Mouse (Mus musculus) kidney, postnatal 0 days (tissue): ENCODE results near the gene Carf. TPM values are rescaled to one million over a fixed set of nuclear protein-coding genes. Genes with fewer than 3 reads are reported as not detected.
"Not testable (repeated sequence)": the region's sequence is repeated elsewhere in the genome, so short reads cannot be mapped to it uniquely, and the experiment has no call there.

Experiments used
- ATAC-seq: fragments of 200-750 bp; cut with Nextera tagmentation; replicated peaks from 2 replicates; pipeline ENCODE4 v1.8.0; 2017; ENCODE audit warnings: low read depth, moderate number of reproducible peaks, moderate TSS enrichment, moderate library complexity; ENCODE audit not compliant: low FRiP score
- DNase-seq: peaks from one replicate; pipeline ENCODE4 v3.0.0-alpha.2; 2016; ENCODE audit warnings: low spot score
- H3K27ac ChIP-seq: fragments of 300-500 bp; sonication (generic); 2 replicates; pipeline ENCODE4 v1.5.1; 2014; ENCODE audit warnings: mild to moderate bottlenecking
- H3K27me3 ChIP-seq: fragments of 300-500 bp; sonication (generic); 2 replicates; pipeline ENCODE4 v1.6.1; 2014; ENCODE audit warnings: low read length, mixed read lengths; ENCODE audit not compliant: insufficient read depth
- H3K36me3 ChIP-seq: fragments of 300-500 bp; sonication (generic); 2 replicates; pipeline ENCODE4 v1.6.1; 2014; ENCODE audit warnings: low read length, mixed read lengths; ENCODE audit not compliant: insufficient read depth
- H3K4me1 ChIP-seq: fragments of 300-500 bp; sonication (generic); replicated peaks from 2 replicates; pipeline ENCODE4 v1.6.1; 2014; ENCODE audit warnings: antibody characterized with exemption, low read length, mixed read lengths; ENCODE audit not compliant: insufficient read depth
- H3K4me2 ChIP-seq: fragments of 300-500 bp; sonication (generic); 2 replicates; pipeline ENCODE4 v1.6.1; 2014; ENCODE audit warnings: mild to moderate bottlenecking, low read length, moderate library complexity, mixed read lengths
- H3K4me3 ChIP-seq: fragments of 300-500 bp; sonication (generic); replicated peaks from 2 replicates; pipeline ENCODE4 v1.5.1; 2014; ENCODE audit warnings: low read depth, low read length
- H3K9ac ChIP-seq: fragments of 300-500 bp; sonication (generic); 2 replicates; pipeline ENCODE4 v1.6.1; 2014; ENCODE audit warnings: low read depth, low read length
- H3K9me3 ChIP-seq: fragments of 300-500 bp; sonication (generic); replicated peaks from 2 replicates; pipeline ENCODE4 v1.6.1; 2016; ENCODE audit warnings: low read length, inconsistent platforms, mixed read lengths
- CTCF ChIP-seq: IDR thresholded peaks from 2 replicates; pipeline ENCODE4 v1.5.1; 2016; ENCODE audit warnings: antibody characterized with exemption, low read depth, mild to moderate bottlenecking, moderate library complexity
- WGBS: fragments of 180-500 bp; shearing (Covaris S2); extraction: QIAGEN DNeasy Blood & Tissue Kit; methylation state at CpG from one replicate; pipeline ENCODE4 v1.1.7; 2014; 5-methylcytosine and 5-hydroxymethylcytosine counted together
- polyA plus RNA-seq: library from polyadenylated mRNA; unstranded; fragments of >200 nt; fragmentation: Nextera tagmentation; extraction: Ambion mirVana; gene quantifications from 2 replicates; pipeline ENCODE4 v1.2.1, GENCODE M21; 2015

The Carf gene
- polyA plus RNA-seq, result 4.6 and 4.9 TPM in 2 replicates

DNA sequence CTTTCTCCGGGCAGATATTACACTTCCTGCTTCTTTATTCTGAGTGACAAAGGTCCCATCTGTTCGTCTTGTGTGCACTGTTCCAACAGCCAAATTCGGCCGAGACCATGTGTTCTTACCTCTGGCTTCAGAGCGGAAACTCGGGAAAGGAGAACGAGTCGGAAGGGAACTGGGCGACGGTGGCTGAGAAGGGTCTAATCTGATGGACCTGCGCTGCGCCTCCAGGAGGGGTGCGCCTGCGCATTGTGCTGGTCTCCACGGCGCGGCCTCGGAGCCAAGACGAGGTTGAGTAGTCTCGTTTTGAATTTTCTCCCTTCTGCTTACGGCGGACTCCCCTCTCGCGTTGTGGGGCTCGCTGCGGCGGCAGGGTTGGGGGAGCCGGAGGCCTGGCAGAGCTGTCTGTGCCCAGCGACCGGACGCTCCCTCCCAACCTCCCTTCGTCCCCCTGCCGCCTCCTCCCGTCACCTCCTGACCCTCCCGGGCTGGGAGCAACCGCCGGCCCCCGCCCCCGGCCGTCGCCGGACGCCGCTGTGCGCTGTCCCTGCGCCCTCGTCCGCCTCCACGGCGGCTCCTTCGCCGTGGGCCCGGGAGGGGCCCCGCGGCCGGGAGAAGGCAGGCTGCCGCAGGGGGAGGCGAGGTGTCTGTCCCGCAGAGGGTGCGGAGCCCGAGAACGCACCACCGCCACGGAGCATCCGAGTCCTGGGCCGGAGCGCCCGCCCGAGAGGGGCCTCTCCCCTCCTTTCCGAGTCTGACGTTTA is at the start of gene Carf, which contains the start of gene Wdr12:
TSS of gene Carf (plus strand) at position 224 of the 758 bp plus-strand sequence.
TSS of gene Wdr12 (minus strand) at position 622 of the 758 bp plus-strand sequence.
- DNase-seq, result peak; percentile 99
- Histone ChIP-seq H3K4me1 (no peaks in the 10 kb centered on the region), H3K9ac (peak within 1 kb of the TSS; percentile 96), H3K27me3 (no peaks in the 10 kb centered on the region), H3K9me3 (no peaks in the 10 kb centered on the region), H3K36me3 (peaks cover 4% of the 10 kb centered on the region; the same call in 1 of the 2 replicates), H3K4me3 (peak within 1 kb of the TSS; percentile 94), H3K27ac (peak within 1 kb of the TSS; percentile 97), H3K4me2 (peak within 1 kb of the TSS; percentile 85)
- no peak for TF ChIP-seq CTCF
- under 1% methylated on average over 70 of the region's 71 CpGs for WGBS
- ATAC-seq, result peak; percentile 97

GRCm38 (mm10) chr1:60054659-60055058 is 43.4 kb upstream of the Carf start:
- H3K9ac ChIP-seq, result no peak overlapping the region
- no peaks in the 10 kb centered on the region for H3K9me3 ChIP-seq
- H3K27ac ChIP-seq, result no peak overlapping the region
- DNase-seq (no peak), ATAC-seq (no peak)
- 45% methylated on average over 3 of the region's 3 CpGs for WGBS
- no peak overlapping the region for H3K4me3 ChIP-seq
- peak; percentile 27; the same call in 1 of the 2 replicates for TF ChIP-seq CTCF
- H3K4me2 ChIP-seq, result no peak overlapping the region
- no peaks in the 10 kb centered on the region for H3K4me1 ChIP-seq
- no peaks in the 10 kb centered on the region for H3K36me3 ChIP-seq
- H3K27me3 ChIP-seq, result no peaks in the 10 kb centered on the region

DNA sequence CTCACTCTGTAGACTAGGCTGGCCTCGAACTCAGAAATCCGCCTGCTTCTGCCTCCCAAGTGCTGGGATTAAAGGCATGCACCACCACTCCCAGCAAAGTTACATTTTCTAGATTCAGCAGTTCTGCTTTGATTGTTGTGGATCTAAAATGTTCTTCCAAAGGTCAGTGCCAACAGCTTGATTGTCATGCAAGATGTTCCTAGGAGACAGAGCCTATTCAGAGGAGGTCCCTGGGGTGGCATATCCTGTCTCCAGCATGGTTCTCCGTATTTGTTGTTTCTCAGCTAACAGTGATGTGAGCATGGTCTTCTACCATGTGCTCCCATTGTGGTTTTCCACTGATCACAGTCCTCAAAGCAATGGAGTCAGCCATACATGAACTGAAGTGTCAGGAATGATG is 41.7 kb upstream of the Carf start:
- Histone ChIP-seq H3K9me3 (no peaks in the 10 kb centered on the region), H3K4me3 (no peak overlapping the region), H3K9ac (no peak overlapping the region), H3K27ac (no peak overlapping the region), H3K27me3 (no peaks in the 10 kb centered on the region), H3K4me1 (no peaks in the 10 kb centered on the region), H3K36me3 (no peaks in the 10 kb centered on the region), H3K4me2 (no peak overlapping the region)
- ATAC-seq, result no peak
- no peak for TF ChIP-seq CTCF
- no peak for DNase-seq
- 80% methylated on average over 3 of the region's 3 CpGs for WGBS

GRCm38 (mm10) chr1:60070725-60071124 is 27.3 kb upstream of the Carf start:
- H3K4me1 ChIP-seq, H3K36me3 ChIP-seq, ATAC-seq, H3K4me2 ChIP-seq, H3K27me3 ChIP-seq, DNase-seq, H3K9me3 ChIP-seq, H3K4me3 ChIP-seq, H3K27ac ChIP-seq, H3K9ac ChIP-seq: not testable (repeated sequence)

DNA sequence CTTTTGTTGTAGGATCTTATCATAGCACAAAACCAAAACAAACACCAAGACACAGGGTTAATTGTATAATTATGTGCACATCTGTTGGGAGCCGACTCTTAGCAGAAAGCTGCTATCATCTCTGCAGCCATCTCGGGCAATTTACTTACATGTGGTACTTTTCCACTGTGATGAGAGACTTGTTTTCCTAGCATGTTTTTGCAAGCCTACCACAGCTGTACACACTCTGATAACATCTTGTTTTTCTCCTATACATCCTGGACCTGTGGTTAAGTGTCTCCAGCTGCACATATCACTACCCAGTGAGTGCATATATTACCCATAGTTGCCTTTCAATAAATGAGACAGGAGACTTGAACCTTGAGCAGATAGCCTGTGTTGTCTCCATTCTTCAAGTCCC is 23.1 kb upstream of the Carf start:
- ATAC-seq (no peak), DNase-seq (peak; percentile 32)
- TF ChIP-seq CTCF, result no peak

DNA sequence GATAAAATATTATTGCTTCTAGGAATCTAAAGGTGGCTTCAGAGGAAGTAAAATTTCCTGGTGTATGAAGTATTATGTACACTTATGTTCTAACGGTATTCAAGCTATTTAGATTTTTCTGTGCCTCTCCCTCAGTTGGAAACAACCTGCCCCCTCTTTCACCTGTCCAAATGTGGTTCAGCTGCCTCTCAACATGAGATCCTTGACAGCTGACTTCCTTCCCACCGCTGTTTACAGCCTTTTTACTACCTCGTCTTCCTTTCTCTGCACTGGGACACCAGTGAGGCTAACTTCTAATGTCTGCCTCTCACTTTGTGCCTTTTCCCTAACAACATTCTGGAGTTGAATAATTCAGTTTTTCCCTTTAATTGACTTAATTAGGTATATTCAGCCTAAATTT is 22.5 kb upstream of the Carf start:
- no peak for TF ChIP-seq CTCF
- 47% methylated on average over 3 of the region's 3 CpGs for WGBS
- ATAC-seq, result no peak

More for the DNA sequence above, 23.1 kb upstream of the Carf start:
- H3K36me3 ChIP-seq, result peaks cover 20% of the 10 kb centered on the region; the same call in 1 of the 2 replicates
- H3K9me3 ChIP-seq, result no peaks in the 10 kb centered on the region
- no peaks in the 10 kb centered on the region for H3K27me3 ChIP-seq
- no peak overlapping the region for H3K9ac ChIP-seq
- no peak overlapping the region for H3K27ac ChIP-seq
- WGBS, result 67% methylated on average over 2 of the region's 2 CpGs
- H3K4me2 ChIP-seq, result no peak overlapping the region
- H3K4me1 ChIP-seq, result no peaks in the 10 kb centered on the region
- H3K4me3 ChIP-seq, result no peak overlapping the region

More for the DNA sequence above, 22.5 kb upstream of the Carf start:
- no peaks in the 10 kb centered on the region for H3K27me3 ChIP-seq
- no peaks in the 10 kb centered on the region for H3K4me1 ChIP-seq
- H3K36me3 ChIP-seq, result peaks cover 20% of the 10 kb centered on the region; the same call in 1 of the 2 replicates
- H3K27ac ChIP-seq, result no peak overlapping the region
- no peak overlapping the region for H3K4me2 ChIP-seq
- no peak overlapping the region for H3K4me3 ChIP-seq
- H3K9ac ChIP-seq, result no peak overlapping the region
- no peaks in the 10 kb centered on the region for H3K9me3 ChIP-seq
- no peak for DNase-seq
